Mouse (Mus musculus): ENCODE data around the gene Kcna1.

Gene Kcna1

DNA sequence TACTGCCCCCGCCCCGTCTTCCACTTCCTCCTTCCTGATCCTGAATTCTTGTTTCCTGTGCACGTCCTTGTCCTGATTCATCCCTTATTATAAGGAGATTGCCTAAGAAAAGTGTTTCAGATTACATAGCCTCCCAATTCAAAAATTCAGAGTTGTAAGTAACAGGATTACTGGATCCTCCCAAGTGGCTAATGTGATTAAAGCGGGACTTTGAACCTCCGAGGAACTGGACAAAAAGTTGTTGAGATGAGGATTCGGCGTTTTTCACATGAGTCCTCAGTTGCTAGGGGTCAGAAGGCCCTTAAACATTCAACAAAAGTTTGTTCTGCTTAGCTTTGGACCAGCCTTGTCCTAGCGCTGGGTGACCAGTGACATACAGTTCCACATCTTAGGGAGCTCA, at the start of gene Kcna1:
Gene Kcna1, minus strand, starts transcription at position 4 of the 400 bp plus-strand sequence.
- DNase-seq = no peak

DNA sequence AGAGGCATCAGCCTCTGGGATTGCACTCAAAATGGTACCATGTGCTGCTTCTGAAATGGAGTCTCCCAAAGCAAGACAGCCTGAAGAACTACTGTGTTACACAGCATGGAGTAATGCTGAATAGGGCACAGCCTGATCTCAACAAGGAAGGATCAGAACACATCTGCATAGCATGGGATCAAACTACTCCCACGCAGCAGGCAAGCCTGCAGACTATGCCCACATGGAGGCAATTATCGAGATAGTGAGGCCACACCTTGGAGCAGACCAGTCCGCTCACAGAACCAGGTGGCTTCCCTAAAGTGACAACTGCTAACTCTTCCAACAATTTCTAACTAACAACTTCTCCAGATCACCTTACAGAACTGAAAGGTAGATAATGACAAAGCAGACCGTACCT, 40.9 kb upstream of the Kcna1 start:
- no peak for DNase-seq

DNA sequence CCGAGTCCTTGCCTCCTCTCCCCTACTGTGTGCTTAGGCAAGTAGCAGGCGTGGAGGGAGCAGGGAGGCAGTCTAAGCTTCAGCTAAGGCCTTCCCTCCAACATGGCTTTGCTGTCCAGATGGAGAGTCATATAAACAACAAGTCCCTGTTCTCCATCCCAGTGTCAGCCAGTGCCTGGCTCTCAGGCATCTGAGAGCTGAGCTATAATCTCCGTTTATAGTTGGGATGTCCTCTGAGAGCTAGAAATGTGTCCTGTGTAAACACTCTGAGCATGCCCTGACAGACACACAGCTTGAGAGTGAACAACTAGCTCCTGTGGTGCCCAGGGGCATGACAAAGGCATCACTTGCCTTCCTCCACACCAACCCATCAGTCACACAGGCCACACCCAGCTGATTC, 39.0 kb upstream of the Kcna1 start:
- no peak for DNase-seq

DNA sequence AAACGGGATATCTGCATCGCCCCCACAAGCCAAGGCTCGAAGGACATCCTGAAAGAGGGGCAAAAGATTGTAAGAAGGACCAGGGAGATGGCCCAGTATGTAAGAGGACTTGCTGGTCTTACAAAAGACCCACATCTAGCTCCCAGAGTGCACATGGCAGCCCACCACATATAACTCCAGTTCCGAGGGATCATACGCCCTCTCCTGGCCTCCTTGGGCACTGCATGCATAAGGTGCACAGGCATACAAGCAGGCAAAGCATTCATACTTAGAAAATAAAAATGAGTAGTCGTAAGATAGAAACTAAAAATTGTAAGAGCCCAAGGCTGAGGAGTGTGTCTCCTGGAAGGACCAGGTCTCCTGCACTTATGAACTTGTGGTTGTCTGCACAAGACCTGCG, 32.8 kb upstream of the Kcna1 start:
- no peak for DNase-seq

DNA sequence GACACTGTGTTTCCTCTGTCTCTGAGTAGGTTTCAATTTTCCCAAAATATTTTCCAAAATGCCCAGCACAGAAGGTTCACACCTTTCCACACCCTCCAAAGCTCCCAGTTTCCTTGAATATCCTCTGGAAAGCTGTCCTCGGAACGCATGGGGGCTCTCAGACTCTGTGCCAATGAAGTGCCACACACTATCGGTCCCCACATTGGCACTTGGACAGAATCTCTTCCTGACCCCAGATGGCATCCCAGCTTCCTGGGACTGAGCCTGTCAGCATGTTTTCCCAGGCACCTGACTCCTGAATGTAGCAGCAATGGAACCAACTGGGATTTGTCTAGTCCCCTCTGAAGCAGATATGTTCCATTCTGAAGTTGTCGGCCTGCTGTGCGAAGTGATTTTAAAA, 20.8 kb upstream of the Kcna1 start:
- DNase-seq = peak; percentile 81

DNA sequence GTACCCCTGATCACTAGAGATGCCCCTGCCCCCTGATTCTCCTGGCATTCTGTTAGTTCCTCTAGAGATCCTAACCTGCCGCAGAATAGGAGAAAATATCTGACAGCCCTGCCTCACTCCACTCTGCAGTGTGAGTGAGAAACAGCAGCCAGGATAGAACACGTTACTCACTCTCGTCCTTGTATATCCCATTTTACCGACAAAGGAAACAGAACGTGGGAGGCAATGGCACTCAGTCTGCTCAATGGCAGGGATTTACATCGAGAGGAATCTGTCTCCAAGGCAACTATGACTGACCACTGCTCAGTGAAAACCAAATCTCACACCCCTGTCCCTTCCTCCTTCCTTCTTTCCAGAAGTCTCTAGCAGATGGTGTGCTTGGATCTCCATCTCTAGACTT, 19.9 kb upstream of the Kcna1 start:
- DNase-seq = no peak

DNA sequence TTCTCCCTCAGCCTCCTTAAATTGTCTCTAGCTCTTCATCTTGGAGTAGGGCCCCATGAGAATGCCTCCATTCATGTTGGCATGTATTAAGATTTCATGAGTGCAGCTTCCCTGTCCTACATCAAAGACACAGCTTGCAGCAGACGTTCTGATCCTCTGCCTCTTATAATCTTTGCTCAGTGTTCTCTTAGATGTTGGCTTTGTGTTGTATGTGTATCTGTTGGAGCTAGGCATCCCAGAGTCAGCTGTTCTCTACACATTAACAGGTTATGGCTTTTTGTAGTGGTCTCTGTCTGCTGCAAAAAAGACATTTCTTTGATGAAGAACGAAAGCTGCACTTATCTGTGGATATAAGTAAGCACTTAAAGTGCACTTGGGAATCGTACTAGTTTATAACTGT, 18.4 kb upstream of the Kcna1 start:
- DNase-seq = no peak

DNA sequence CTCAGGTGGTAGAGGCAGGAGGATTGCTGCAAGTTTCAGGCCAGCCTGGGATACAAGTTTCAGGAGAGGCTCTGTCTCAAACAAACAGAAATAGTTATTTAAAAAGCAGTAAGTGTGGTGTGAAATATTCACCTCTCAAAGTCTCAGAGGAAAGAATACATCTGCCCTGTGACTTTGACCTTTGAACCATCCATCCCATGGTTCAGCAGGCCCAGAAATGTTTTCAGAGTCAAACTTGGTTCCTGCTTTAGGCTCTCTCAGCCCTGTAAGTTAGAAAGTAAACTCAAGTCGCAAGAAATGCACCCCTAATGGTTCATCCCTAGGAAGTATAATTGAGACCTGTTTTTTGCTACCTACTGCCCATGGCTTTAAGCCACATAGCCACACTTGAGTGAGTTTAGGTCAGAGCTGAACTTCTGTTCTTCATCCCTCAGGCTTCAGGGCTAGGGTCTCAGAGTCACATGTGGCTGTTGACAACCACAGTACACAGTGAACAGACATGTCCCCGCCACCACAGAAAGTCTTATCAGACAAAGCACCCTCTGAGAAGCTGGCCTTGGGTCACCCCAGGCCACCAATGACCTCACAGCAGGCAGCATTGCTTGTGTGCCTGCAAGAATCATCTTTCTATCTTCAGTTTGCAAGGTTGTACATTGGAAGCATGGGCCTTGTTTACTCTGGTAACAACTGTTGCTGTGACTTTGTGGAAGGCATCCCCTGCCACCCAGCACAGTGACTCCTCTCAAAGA, 11.6 kb upstream of the Kcna1 start:
- no peak for DNase-seq

DNA sequence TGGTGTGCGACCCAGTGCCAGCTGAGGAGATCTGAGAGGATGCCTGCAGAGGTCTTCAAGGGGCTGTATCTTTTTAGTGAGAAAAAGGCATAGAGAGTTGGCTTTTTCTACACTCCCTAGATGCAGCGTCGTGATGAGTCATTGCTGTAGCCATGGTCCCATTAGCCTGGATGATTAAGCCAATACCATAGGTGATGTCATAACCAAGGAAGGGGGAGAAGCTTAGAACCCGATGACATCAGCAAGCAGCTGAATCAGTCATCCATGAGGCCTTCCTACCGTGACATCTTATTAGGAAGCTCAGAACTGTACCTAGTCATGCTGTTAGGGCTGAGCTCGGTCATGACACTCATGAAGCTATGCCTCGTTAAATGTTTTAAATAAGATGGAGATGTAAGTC, 7.4 kb upstream of the Kcna1 start:
- no peak for DNase-seq

DNA sequence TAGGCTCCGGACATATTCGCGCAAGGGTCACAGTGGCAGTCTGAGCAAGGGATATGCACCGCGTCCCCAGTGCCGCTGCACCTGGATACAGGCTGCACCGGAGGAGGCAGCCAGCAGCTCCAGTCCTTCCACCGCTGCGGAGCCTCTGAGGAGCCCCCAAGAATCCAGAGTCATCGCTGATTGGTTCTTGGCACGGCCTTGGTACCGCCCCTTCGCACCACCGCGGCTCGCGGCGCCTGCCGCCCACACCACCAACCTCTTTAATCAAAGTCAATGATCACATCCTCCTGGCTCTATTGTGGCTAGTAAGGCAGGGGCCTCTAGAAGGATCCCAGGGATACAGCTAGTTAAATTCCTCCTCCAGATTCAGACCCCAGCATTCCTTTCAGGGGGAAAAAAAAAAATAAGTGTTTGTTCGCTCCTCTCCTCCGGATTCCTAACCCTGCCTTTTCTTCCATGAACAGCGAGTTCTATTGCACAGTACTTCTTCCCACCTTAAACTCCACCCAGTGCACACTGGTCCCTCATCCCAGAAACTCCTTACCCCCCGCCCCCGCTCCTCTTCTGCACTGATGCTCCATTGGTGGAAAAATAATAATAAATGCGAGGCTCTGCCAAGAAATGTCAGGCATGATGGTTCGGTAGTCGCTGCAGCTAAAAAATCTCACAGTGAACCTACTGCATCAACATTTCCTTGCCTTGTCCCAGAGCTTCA, 383 bp downstream of the Kcna1 start:
- DNase-seq = peak; percentile 89

DNA sequence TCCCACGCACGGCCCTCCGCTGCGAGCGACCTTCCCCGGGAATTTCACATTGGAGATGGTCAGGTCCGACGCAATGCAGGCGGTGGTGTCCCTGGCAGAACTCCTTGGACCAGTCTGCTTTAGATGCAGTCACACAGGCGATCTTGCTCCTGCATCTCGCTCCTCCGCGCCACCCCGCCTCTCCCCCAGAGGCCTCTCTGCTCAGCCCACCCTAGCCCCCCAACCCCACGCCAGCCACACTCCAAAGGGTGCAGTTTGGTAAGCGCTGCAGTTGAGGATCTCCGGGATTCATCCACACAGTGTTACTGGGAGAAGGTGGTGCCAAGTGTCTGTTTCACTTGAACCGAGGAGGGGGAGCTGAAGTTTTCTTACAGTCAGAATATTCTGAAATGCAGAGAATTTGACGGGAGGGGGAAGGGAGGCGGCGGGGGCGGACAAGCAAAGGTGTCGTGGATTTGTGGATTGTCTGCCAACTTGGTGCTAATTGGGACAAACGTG, 1.1 kb downstream of the Kcna1 start:
- peak; percentile 86 for DNase-seq

DNA sequence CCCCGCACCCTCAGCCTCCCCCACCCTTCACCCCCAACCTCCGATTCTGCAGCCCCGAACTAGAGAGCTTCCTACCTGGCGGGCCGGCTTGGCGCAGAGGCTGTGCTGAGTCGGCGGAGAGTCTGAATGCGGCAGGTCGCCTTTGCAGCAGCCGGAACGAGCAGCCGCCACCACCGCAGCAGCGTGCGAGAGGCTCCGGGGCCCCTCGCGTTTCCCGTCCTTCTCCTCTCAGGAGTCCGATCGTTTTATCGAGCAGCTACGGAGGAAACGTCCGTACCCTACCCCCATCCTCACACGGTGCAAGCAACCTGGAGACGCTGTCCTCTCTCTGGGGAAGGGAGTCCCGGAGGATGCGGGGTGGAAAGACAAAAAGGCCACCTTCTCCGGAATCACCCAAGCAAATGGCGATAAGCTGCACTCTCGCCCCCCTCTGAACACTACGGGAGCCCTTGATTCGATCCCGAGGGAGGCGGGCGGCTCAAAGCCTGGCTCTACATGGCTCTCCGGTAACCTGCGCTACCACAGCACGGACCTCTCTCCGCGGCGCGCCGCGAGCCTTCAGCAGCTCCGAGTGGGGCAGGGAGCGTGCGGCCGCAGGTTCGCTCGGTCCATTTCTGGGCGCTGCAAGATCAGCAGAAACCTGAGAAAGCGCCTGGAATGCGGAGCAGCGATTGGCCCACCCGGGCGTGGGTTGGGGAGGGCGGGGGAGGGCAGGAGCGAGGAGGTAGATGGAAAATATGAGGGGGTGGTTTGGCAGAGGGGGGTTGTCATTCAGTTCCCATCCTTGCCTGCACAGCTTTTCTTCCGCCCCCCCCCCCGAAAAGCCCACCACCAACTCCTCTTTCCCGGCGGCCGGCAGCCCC, 1.8 kb downstream of the Kcna1 start:
- DNase-seq = peak; percentile 88

DNA sequence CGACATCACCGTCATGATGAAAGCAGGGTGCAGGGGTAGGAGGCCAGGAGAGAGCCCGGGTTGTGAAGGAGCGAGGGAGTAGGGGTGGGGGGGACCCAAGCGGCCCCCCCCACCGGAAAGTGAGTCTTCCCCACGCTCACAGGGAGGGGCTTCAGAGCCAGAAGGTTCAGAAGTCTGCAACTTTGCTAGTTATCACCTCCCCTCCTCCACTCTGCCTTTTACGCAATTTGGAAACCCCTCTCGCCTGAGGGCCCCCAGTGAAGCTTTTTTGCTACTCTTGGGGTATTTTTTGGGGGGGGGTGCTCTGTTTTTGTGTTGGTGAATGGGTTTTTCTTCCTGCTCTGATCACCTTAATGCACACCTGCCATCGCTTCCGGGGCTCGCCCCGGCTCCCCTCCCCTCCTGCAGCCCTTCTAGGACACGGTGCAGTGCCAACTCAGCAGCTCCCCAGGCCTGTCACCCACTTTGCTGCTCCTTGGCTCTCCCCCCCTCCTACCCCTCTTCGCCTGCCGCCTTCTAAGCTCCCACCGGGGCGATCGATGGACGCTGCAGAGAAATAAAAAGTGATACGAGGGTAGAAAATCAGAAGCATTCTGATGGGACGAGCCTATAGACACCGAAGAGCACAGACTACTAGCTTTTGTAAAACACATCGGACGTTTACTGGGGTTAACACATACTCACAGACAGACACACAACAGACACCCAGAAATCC, 2.7 kb downstream of the Kcna1 start:
- DNase-seq = peak; percentile 77

DNA sequence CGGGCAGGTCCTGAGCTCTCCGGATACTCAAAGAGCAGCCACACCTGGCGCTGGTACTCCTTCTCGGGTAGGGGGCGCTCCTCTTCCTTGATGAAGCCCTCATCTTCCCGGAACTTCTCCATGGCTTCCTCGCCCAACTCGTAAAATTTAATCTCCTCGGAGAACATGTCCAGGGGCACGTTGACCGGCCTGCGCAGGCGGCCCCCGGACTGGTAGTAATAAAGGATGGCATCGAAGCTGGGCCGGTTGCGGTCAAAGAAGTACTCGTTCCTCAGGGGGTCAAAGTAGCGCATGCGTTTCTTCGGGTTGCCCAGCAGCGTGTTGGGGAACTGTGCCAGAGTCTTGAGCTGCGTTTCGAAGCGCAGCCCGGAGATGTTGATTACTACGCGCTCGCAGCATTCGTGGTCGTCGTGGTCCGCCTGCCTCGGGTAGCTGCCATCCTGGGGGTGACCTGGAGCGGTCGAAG, 3.3 kb downstream of the Kcna1 start:
- peak; percentile 76 for DNase-seq

DNA sequence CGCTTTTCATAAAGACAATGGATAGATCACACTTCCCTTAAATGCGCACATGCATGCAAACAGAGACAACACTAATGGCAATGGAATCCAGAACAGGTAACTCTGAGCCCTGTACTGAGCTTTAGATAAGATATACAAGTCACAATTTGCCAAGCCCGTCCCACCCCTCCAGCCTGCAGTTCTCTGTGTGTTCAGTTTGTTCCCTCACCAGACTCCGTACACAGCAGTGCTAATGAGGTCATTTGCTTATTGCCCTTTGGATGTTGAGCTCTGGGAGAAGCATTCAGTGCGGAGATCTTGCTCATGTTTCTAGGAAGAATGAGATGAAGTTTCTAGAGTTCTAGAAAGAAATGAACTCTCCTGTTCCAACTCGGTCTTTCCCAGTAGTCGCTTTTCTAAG, 17.7 kb downstream of the Kcna1 start:
- no peak for DNase-seq

DNA sequence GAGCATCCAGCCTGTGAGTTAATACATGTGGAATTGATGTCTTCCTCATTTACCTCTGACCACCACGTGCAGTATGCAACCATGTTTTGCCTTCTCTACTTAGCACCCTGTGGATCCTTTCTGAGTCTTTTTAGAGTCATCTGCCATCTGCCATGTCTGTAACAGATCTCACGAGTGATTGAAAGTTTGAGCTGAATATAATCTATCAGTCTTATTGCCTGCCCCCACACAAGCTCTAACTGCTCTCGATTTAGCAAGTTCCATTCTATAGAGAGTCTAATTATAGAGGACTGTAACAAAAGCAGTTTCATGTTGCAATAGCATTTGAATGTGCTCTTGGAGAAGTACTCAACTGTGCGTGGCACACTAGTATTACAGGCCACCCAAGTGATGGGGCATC, 27.7 kb downstream of the Kcna1 start:
- DNase-seq = no peak

DNA sequence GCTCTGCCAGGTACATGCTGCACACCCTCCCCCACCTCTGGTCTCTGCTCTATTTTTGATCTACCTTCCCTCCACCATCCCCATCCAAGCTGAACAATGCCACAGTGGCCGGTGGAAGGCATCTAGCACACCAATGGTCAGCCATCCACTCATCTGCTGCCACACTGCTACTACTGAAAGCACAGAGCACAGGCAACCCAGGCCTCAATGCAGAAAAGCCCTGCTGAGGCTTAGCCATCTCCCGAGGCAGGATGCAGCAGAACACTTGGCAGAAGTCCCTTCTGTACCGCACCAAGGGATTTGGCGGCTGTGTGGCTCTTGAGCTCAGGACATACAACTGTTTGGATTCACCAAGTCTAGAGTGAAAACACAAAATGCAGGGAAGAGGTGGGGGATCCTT, 35.4 kb downstream of the Kcna1 start:
- DNase-seq = peak; percentile 67

DNA sequence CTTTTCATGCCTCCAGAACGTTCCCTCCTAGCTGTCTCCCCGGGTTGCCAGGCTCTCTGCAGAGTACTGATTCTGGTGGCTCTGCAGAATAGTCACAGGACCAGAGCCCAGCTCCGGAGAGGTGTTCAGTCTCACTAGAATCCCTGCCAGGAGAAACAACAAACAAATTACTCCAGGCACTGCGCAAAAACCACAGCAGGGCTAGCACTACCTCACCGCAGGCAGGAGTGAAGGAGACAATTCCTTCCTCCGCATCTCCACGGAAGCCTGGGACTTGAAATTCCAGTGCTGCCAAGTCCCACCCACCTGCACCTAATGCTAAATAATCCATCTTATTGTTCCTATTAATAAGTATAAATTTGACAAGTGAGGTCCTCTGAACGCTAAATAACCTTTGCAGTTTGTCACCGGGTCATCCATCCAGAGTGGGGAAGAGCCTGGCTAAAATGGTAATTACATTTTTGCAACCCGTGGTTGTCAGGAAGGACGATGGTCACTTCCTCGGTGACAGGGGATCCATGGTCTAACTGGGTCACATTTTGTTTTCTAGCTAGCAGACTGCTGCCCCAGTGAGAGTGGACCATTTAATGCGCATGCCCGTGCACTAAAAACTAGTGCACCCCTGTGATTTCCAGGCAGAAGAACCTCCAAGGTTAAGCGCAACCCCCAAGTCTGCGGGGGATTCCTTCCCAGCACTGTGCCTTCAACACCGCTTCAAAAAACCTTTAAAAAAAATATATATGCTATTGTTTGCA, 36.8 kb downstream of the Kcna1 start:
- DNase-seq = peak; percentile 64

DNA sequence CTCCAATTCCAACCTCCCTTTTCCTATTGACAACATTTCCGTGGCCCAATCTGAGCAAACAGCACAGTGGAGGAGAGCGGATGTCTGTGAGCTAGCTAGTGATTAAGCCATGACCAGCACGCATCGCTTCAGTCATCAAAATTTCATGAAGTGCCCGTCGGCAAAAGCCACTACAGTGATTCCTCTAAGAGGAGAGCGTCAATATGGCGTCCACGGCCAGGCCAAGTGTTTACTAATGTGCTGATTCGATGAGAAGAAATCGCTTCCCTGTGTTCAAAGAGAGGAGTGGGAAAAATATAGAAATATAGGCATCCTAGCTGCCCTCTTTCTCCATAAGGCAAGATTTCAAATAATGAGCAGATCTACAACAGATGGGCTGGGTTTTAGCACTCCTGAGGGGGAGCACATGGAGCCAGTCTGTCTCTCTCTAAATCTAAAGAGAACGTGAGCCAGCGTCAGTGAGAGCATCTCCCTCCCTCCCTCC, 44.3 kb downstream of the Kcna1 start:
- peak; percentile 62 for DNase-seq

DNA sequence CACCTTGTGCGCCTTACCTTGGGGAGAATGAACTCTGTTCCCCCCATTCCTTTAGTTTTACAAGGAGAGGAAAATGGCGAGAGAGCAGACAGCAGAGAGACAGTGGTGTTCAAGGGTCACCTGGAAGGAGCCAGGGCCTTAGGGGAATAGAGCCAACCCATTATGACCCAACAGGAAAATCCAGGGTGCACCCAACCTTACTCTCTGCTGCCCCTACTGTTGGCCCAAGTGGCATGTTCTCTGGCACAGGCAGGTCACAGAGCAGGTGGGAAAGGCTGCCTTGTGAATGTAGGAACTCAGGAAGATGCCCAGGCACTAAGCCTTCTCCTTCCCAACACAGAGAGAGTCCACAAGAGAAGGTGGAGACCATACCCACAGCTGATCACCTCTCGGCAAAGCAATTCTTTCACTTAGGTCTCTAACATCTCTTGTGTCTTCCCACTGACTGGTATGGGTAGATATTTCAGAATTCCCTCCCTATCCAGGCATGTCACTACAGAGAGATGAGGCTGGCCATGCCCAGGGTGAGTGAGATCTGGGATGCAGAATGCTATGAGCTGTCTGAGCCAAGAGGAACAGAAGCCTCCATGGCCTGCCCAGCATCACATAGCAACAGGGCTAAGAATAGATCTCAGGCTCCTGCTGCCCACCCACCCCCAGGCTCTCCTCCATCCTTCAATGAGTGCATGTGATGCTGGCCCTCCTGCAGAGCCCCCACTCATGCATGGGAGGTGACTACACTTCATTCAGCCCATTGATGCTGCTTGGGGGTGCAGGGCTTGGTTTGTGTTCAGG, 46.8 kb downstream of the Kcna1 start:
- DNase-seq = peak; percentile 78

DNA sequence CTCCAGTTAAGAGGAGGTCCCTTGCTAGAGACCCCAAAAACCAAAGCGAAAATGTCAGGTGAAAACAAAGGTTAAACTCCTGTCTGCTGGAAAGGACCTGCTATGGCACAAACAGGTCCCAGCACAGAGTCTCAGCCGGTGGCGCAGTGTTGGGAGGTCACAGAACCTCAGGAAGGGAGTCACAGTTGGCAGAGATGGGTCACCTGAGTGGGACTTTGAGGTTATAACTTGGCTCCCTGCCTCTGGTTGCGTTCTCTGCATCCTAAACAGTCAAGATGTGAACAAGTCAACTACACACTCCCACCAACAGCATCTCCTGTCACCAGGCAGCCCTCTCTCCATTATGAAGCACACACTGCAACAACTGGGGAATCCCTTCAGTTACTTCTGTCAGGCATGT, 48.4 kb downstream of the Kcna1 start:
- no peak for DNase-seq

Measured in cerebellum, adult 11-12 months (tissue).